Mouse (Mus musculus) embryonic fibroblast, embryonic 13.5 days (primary cell): ENCODE data around the gene Dnm3.

ENCODE experiments used
- CTCF ChIP-seq: IDR thresholded peaks from 2 replicates; pipeline ENCODE4 v1.5.1; 2011; ENCODE audit warnings: mild to moderate bottlenecking, control low read depth, low read length, moderate library complexity, borderline replicate concordance; ENCODE audit not compliant: insufficient read depth
- POLR2A ChIP-seq: IDR thresholded peaks from 2 replicates; pipeline ENCODE4 v1.6.1; 2011; ENCODE audit warnings: low read depth, mild to moderate bottlenecking, control low read depth, low read length, moderate library complexity

DNA sequence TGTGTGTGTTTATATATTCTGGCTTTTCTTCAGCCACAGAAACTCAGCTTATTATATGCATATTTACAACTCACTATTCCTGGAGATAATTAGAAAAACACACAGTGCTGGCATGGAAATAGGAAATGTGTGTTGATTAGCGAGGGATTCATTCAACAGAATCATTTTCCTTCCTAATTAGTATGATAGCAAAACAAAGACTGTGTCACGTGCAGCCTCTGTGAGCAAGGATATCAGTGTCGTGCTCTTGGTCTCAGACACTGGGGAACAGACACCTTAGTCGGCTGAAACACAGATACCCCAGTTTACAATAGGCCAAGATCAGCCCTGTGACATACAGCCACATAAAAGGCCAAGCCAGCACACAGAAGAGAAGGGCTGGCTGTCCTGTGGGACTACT, 83.3 kb downstream of the Dnm3 start:
- TF ChIP-seq CTCF (no peak), POLR2A (no peak)
